Mouse (Mus musculus): ENCODE results near the gene Rpl5.

DNA sequence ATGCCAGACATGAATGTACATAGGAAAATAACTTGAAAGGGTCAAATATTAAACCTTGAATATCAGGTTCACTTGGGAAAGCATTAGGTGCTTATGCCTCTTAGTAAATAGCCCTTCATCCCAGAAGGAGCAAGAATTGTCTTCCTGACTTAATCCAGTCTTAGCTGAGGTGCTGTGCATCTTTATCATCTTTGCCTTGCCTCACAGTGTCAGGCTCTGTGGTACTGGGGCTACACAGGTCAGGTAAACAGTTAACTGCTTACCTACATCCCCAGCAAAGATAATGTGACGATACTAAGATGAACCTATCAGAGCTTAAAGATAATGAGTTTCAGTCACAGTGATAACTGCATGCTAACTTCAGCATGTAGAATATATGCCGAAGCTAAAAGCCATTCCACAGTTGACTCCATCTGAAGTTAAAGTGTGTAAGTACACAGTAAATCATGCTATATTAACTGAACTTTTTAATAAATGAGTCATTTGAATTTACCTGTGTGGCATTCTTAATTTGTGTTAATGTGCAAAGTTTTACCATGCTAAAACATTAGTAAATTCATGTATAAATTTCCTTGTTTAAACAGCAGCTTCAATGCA is 8.3 kb downstream of the Rpl5 start:
- no peak for TF ChIP-seq POLR2A (IDR thresholded peaks at IDR 0.05; ENCODE audit: borderline replicate concordance, control insufficient read depth, low read depth, low read length)
- no peak for TF ChIP-seq CTCF (IDR thresholded peaks at IDR 0.05; ENCODE audit: control insufficient read depth, insufficient read depth, low read length)
